Mouse (Mus musculus): ENCODE results near the gene Vegfc.
A peak's percentile ranks its signal among the peaks of the same experiment; 100 is the strongest.

- TF ChIP-seq CTCF (IDR thresholded peaks at IDR 0.05) (peak; percentile 44), EP300 (IDR thresholded peaks at IDR 0.05) (no peak)
These were observed 33.9 kb upstream of the Vegfc start for GRCm38 (mm10) chr8:54043468-54043867.

Data from lung, postnatal 0 days (tissue).